Mouse (Mus musculus): ENCODE measurements at regions not wholly inside any gene's neighbourhood (a gene's known extent, or its start where the extent isn't known, plus 50 kb on each side); places are given as distances from the start of the nearest gene placed in this dataset.

GRCm38 (mm10) chr9:32906233-32906872 lies 270.3 kb downstream of the Ets1 start:
- DNase-seq (ENCODE audit: low spot score in 2 of 2), result no peak

- DNase-seq (ENCODE audit: low spot score in 2 of 2), result no peak
Observed at GRCm38 (mm10) chr9:32910641-32911040, 274.6 kb downstream of the Ets1 start.

- DNase-seq (ENCODE audit: low spot score in 2 of 2), result no peak
Observed at GRCm38 (mm10) chr9:32915633-32916032, 279.6 kb downstream of the Ets1 start.

GRCm38 (mm10) chr9:32916731-32917130 lies 280.7 kb downstream of the Ets1 start:
- DNase-seq (ENCODE audit: low spot score in 2 of 2), result no peak

- DNase-seq (ENCODE audit: low spot score in 2 of 2), result no peak
Observed at GRCm38 (mm10) chr9:32923925-32924324, 287.9 kb downstream of the Ets1 start.

GRCm38 (mm10) chr9:32924333-32924886 lies 288.4 kb downstream of the Ets1 start:
- no peak for DNase-seq (ENCODE audit: low spot score in 2 of 2)

- no peak for DNase-seq (ENCODE audit: low spot score in 2 of 2)
Observed at GRCm38 (mm10) chr9:32925036-32925435, 289.0 kb downstream of the Ets1 start.

GRCm38 (mm10) chr9:32925720-32926595 lies 289.9 kb downstream of the Ets1 start:
- no peak for DNase-seq (ENCODE audit: low spot score in 2 of 2)

GRCm38 (mm10) chr9:32927656-32928055 lies 291.6 kb downstream of the Ets1 start:
- DNase-seq (ENCODE audit: low spot score in 2 of 2), result no peak

- no peak for DNase-seq (ENCODE audit: low spot score in 2 of 2)
Observed at GRCm38 (mm10) chr9:32928289-32929000, 292.4 kb downstream of the Ets1 start.

GRCm38 (mm10) chr9:32929331-32929730 lies 293.3 kb downstream of the Ets1 start:
- no peak for DNase-seq (ENCODE audit: low spot score in 2 of 2)

GRCm38 (mm10) chr9:32929826-32930225 lies 293.8 kb downstream of the Ets1 start:
- DNase-seq (ENCODE audit: low spot score in 2 of 2), result no peak

GRCm38 (mm10) chr9:32931266-32932005 lies 295.4 kb downstream of the Ets1 start:
- no peak for DNase-seq (ENCODE audit: low spot score in 2 of 2)

GRCm38 (mm10) chr9:32933237-32934071 lies 297.4 kb downstream of the Ets1 start:
- DNase-seq (ENCODE audit: low spot score in 2 of 2), result no peak

GRCm38 (mm10) chr9:32934436-32934835 lies 298.4 kb downstream of the Ets1 start:
- no peak for DNase-seq (ENCODE audit: low spot score in 2 of 2)

GRCm38 (mm10) chr9:32936462-32936861 lies 300.4 kb downstream of the Ets1 start:
- DNase-seq (ENCODE audit: low spot score in 2 of 2), result no peak

GRCm38 (mm10) chr9:32937391-32937790 lies 301.4 kb downstream of the Ets1 start:
- no peak for DNase-seq (ENCODE audit: low spot score in 2 of 2)

GRCm38 (mm10) chr9:32938857-32939256 lies 302.8 kb downstream of the Ets1 start:
- no peak for DNase-seq (ENCODE audit: low spot score in 2 of 2)

GRCm38 (mm10) chr9:32939626-32940025 lies 303.6 kb downstream of the Ets1 start:
- no peak for DNase-seq (ENCODE audit: low spot score in 2 of 2)

- peak; percentile 26 to 62 for DNase-seq (ENCODE audit: low spot score in 2 of 2)
Observed at GRCm38 (mm10) chr9:32940111-32940813, 304.2 kb downstream of the Ets1 start.
